Mouse (Mus musculus): ENCODE data around the gene Gm20765.
"Not testable (repeated sequence)": the region's sequence is repeated elsewhere in the genome, so short reads cannot be mapped to it uniquely, and the experiment has no call there.

The Gm20765 gene

DNA sequence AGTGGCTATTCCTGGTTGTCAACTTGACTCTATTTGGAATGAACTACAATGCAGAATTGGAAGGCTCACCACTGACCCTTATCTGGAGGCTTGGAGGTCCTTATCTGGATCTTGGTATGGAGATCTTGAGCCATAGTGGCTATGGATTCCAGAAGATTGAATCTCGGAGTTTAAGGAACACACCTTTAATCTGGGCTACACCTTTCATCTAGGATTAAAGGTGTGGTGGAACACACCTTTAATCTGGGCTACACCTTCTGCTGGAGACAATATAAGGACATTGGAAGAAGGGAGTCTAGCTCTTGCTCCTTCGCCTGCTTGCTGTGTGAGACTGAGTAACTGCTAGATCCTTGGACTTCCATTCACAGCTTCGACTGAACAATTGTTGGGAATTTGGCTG, at the start of gene Gm20765:
TSS of gene Gm20765 (plus strand) at position 301 of the 400 bp plus-strand sequence.
- not testable (repeated sequence) for DNase-seq (ENCODE audit: low read depth, low spot score)

- DNase-seq (ENCODE audit: low read depth, low spot score), result not testable (repeated sequence)
Observed at GRCm38 (mm10) chr10:104142687-104143086, 42.6 kb upstream of the Gm20765 start, which contains the start of gene Gm21293. Gm21293 (plus strand) TSS chr10:104142987.

- not testable (repeated sequence) for DNase-seq (ENCODE audit: low read depth, low spot score)
Observed at GRCm38 (mm10) chr10:104151197-104151596, 34.1 kb upstream of the Gm20765 start, which contains the start of gene Gm6763. Gm6763 (plus strand) TSS chr10:104151497.

DNA sequence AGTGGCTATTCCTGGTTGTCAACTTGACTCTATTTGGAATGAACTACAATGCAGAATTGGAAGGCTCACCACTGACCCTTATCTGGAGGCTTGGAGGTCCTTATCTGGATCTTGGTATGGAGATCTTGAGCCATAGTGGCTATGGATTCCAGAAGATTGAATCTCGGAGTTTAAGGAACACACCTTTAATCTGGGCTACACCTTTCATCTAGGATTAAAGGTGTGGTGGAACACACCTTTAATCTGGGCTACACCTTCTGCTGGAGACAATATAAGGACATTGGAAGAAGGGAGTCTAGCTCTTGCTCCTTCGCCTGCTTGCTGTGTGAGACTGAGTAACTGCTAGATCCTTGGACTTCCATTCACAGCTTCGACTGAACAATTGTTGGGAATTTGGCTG, 25.6 kb upstream of the Gm20765 start, which contains the start of gene Gm8764:
TSS of gene Gm8764 (plus strand) at position 301 of the 400 bp plus-strand sequence.
- DNase-seq (ENCODE audit: low read depth, low spot score), result not testable (repeated sequence)

DNA sequence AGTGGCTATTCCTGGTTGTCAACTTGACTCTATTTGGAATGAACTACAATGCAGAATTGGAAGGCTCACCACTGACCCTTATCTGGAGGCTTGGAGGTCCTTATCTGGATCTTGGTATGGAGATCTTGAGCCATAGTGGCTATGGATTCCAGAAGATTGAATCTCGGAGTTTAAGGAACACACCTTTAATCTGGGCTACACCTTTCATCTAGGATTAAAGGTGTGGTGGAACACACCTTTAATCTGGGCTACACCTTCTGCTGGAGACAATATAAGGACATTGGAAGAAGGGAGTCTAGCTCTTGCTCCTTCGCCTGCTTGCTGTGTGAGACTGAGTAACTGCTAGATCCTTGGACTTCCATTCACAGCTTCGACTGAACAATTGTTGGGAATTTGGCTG, 17.1 kb upstream of the Gm20765 start, which contains the start of gene Gm21304:
TSS of gene Gm21304 (plus strand) at position 301 of the 400 bp plus-strand sequence.
- DNase-seq (ENCODE audit: low read depth, low spot score), result not testable (repeated sequence)

DNA sequence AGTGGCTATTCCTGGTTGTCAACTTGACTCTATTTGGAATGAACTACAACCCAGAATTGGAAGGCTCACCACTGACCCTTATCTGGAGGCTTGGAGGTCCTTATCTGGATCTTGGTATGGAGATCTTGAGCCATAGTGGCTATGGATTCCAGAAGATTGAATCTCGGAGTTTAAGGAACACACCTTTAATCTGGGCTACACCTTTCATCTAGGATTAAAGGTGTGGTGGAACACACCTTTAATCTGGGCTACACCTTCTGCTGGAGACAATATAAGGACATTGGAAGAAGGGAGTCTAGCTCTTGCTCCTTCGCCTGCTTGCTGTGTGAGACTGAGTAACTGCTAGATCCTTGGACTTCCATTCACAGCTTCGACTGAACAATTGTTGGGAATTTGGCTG, 8.6 kb upstream of the Gm20765 start, which contains the start of gene Gm21312:
TSS of gene Gm21312 (plus strand) at position 301 of the 400 bp plus-strand sequence.
- DNase-seq (ENCODE audit: low read depth, low spot score), result not testable (repeated sequence)

DNA sequence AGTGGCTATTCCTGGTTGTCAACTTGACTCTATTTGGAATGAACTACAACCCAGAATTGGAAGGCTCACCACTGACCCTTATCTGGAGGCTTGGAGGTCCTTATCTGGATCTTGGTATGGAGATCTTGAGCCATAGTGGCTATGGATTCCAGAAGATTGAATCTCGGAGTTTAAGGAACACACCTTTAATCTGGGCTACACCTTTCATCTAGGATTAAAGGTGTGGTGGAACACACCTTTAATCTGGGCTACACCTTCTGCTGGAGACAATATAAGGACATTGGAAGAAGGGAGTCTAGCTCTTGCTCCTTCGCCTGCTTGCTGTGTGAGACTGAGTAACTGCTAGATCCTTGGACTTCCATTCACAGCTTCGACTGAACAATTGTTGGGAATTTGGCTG, 8.4 kb downstream of the Gm20765 start, which contains the start of gene Gm4340:
TSS of gene Gm4340 (plus strand) at position 301 of the 400 bp plus-strand sequence.
- not testable (repeated sequence) for DNase-seq (ENCODE audit: low read depth, low spot score)

GRCm38 (mm10) chr10:104209655-104210054, 24.3 kb downstream of the Gm20765 start:
- DNase-seq (ENCODE audit: low read depth, low spot score), result no peak

GRCm38 (mm10) chr10:104210268-104210990, 25.1 kb downstream of the Gm20765 start:
- DNase-seq (ENCODE audit: low read depth, low spot score), result no peak

DNA sequence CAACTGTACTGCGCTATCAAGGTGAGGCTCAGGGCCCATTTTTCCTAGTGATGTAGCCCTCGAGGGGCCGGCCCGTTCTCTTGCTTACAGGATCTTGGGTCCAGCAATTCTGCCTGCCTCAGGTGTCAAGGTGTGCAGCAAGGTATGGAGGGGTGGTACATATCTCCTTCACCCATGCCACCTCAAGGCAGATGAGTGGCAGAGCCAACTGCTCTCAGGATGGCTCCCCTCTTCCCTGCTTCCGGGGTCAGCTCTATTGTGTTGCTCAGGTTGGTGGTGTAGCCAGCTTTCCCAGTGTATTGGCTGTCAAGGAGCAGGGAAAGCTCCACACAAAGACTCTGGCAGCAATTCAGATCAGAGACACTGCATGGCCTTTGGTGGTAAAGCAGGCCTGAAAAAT, 29.2 kb downstream of the Gm20765 start:
- no peak for DNase-seq (ENCODE audit: low read depth, low spot score)

DNA sequence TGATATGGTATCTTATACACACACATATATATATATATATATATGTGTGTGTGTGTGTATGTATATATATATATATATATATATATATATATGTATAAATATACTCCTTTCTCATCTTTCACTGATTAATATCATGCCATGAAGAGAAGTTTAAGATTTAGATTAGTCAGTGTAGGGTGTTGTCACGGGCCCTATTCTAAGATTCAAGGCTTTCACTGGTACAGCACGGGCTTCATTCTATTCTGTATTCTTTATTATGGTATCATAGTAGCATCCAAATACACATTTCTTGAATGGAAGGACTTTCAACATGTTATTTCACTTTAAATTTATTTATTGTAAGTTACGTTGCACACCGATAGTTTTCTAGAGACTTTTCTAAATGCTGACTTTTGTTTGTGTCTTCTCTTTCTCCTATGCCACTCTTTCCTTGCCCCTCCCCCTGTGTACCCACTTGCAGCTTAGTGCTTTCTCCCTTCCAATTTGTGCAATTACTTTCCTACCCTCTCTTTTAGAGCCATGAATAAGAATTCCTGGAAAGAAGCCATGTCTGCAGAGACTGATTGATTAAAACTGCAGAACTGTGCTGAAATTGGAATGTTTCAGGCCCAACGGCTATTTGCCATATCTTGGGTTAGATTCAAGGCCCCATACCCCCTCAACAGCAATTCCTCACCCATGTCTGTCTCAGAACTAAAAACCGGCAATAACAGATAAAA, 35.1 kb downstream of the Gm20765 start:
- DNase-seq (ENCODE audit: low read depth, low spot score), result no peak
